Comparison of ENCODE assay signal across 10 mouse cellular contexts in genomic region chr11:107859288-107859687, GRCm38 (mm10). TPM values are rescaled to one million over a fixed set of nuclear protein-coding genes. Genes with fewer than 3 reads are reported as not detected.
DNase-seq lines count a peak whose midpoint lies in the region; TF ChIP-seq lines count a peak whose summit lies in the region.
"Had no signal": no experiment of that assay in that cellular context is flagged by ENCODE, and none has a peak within 500 bp of the region (broad histone marks: within the 10 kb centered on the region; RNA-seq: fewer than 3 reads in every experiment).

No protein-coding gene starts in this region.

- peak; percentile 94 for TF ChIP-seq CTCF in layer of hippocampus, adult 2 months (conservative IDR thresholded peaks at IDR 0.05)

- DNase-seq in layer of hippocampus, adult 2 months (ENCODE audit: low spot score in 2 of 2) = peak; percentile 44 to 67
- DNase-seq in layer of hippocampus, adult 9-11 months = no peak
- DNase-seq in MEL-GATA-1-ER (ENCODE audit: extremely low read depth, low read depth) = peak; percentile 48
- peak; percentile 23 for DNase-seq in c-Kit-positive CD71-positive TER-119-negative erythroid progenitor cells, embryonic 14.5 days (ENCODE audit: low read depth)
- peak; percentile 74 for DNase-seq in forelimb bud, embryonic 11.5 days (ENCODE audit: low read depth, low spot score)
- peak; percentile 42 to 47 for DNase-seq in left cerebral cortex, postnatal 36 days (ENCODE audit: low spot score in 2 of 2)
- DNase-seq in retina, postnatal 7 days (ENCODE audit: low read depth, low spot score) = peak; percentile 51
- DNase-seq in spleen, adult 12 weeks (ENCODE audit: low spot score) = no peak

- intact Hi-C loops in left cerebral cortex, postnatal 36 days (cut with DNase I) = loop anchor here (10.0 kb wide), 1 partner anchor 344 kb away; no protein-coding TSS in a partner anchor

- no peak overlapping the region for H3K27ac ChIP-seq in layer of hippocampus, adult 2 months
- H3K27ac ChIP-seq: heart, embryonic 15.5 days; neural tube, embryonic 13.5 days had no signal

- no peak overlapping the region for H3K4me3 ChIP-seq in layer of hippocampus, adult 2 months
- H3K4me3 ChIP-seq: heart, embryonic 15.5 days; neural tube, embryonic 13.5 days had no signal

RNA-seq across cellular contexts. Expression of gene Cacng5, which starts 55.6 kb away (rescaled TPM):
- total RNA-seq in layer of hippocampus, adult 2 months (2021) = 10 to 100 TPM; 15.9 to 16.1 TPM
- total RNA-seq in left cerebral cortex, postnatal 36 days (2021) = 10 to 100 TPM; 10.4 to 17.1 TPM

Comparison
In these comparisons a context has a peak if more than half of its experiments do, and no peak if none do; other contexts are left out.
1. DNase-seq: peak in layer of hippocampus, adult 2 months (2 of 2), MEL-GATA-1-ER (single experiment), c-Kit-positive CD71-positive TER-119-negative erythroid progenitor cells, embryonic 14.5 days (single experiment), forelimb bud, embryonic 11.5 days (single experiment), left cerebral cortex, postnatal 36 days (2 of 2) and retina, postnatal 7 days (single experiment); none in layer of hippocampus, adult 9-11 months (single experiment) and spleen, adult 12 weeks (single experiment).